Mouse (Mus musculus) layer of hippocampus, adult 2 months (tissue): ENCODE data around the gene Rd3l. TPM values are rescaled to one million over a fixed set of nuclear protein-coding genes. Genes with fewer than 3 reads are reported as not detected.
"Not testable (repeated sequence)": the region's sequence is repeated elsewhere in the genome, so short reads cannot be mapped to it uniquely, and the experiment has no call there.

Experiments used
- DNase-seq, 2 experiments: peaks; one replicate each; pipeline ENCODE4 v3.0.0; 2022; ENCODE audit warnings: low spot score in 2 of 2
- H3K27ac ChIP-seq: fragments of 200-600 bp; 2 replicates; pipeline ENCODE4 v1.8.1; 2022
- H3K4me3 ChIP-seq: fragments of 200-600 bp; 2 replicates; pipeline ENCODE4 v1.8.1; 2022; ENCODE audit warnings: mild to moderate bottlenecking
- CTCF ChIP-seq: fragments of 200-600 bp; conservative IDR thresholded peaks from 2 replicates; pipeline ENCODE4 v1.8.1; 2022; ENCODE audit warnings: antibody characterized with exemption, mild to moderate bottlenecking, moderate library complexity
- total RNA-seq, 2 experiments: library from RNA; stranded (reverse); gene quantifications; 2 replicates each; pipeline ENCODE4 v1.2.3; 2021

Gene Rd3l
- total RNA-seq, 2 experiments from 2014 or later = not detected

DNA sequence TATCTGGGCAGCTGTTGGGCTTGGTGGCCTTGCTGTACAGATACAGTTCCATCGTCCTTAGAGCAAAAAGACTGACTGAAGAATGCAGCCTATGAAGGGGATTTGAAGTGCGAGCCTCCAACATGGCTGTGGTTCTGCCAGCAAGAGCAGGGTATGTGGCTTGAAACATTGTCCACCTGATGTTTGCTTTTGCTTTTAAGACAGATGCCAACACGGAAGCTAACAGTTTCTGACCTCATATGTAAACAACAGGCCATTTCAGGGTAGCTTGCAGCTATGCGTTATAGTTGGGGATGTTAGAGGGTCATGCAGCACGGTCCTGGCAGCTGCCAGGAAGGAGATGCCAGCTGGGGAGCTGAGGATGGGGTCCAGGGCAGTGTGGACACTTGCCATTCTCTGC lies 30.6 kb downstream of the Rd3l start:
- no peak for DNase-seq
- no peak overlapping the region for H3K4me3 ChIP-seq
- TF ChIP-seq CTCF = no peak
- peak overlapping the region; percentile 83 for H3K27ac ChIP-seq

DNA sequence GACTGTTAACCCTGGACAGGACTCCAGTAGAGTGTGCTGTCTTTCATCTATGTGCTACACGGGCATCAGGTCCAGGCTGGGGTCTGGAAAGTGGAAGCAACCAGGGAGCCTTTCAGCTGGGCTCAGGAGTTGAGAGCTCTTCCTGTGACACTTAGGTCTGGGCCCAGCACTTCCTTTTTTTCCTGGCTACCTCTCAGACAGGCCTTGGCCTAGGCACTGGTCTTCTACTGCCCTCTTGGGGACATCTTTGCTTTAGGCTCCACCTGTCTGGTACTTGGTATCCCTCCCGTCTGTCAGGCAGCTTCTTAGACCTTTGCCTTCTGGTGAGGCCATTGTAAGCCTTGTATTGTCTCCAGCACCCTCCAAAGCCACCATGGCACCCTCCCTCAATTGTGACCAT lies 34.4 kb downstream of the Rd3l start:
- TF ChIP-seq CTCF = peak; percentile 80
- no peak overlapping the region for H3K4me3 ChIP-seq
- H3K27ac ChIP-seq = 0 out of 2 replicates have a peak overlapping the region, but pooled peaks have one; percentile 14
- DNase-seq = peak; percentile 42 to 47

DNA sequence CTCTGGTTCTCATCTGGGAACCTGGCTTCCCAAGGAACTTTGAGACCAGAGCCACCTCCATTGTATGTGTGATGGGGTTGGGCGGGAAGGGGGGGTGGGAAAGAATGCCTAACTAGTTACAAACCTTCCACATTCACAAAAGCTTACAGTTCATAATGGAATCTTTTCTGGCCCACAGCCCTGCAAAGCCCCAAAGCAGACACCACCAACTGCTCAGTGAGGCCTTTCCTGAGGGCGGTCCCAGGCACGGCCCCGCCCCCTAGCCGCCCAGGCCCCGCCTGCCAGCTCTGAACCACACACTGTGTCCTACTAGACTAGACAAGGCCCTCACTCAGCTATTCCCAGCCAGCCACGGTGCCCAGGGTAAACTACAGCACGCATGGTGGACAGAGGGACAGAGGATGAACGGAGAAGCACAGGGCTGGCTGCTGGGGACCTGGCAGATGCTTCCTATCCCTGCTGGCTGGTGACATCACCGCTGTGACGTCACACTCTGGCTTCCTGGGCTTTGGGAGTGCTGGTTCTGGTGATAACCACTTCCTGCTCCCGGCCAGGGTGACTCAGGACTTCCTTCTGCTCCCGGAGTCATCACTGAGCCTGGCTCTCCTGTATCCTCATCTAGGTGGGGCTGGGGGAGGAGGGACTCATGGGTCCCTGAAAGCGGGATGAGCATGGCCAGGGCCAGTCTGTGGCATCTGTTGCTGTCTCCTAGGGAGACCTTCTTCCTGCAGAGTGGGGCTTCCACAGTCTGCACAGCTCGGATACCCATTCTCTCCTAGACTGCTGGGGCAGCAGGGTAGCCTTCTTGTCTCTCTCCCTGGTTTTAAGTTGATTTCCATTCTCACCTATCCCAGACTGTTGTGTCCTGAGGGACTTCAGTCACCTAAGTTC lies 35.1 kb downstream of the Rd3l start:
- not testable (repeated sequence) for H3K4me3 ChIP-seq, DNase-seq
- H3K27ac ChIP-seq = peak overlapping the region; percentile 14; the same call in 1 of the 2 replicates

DNA sequence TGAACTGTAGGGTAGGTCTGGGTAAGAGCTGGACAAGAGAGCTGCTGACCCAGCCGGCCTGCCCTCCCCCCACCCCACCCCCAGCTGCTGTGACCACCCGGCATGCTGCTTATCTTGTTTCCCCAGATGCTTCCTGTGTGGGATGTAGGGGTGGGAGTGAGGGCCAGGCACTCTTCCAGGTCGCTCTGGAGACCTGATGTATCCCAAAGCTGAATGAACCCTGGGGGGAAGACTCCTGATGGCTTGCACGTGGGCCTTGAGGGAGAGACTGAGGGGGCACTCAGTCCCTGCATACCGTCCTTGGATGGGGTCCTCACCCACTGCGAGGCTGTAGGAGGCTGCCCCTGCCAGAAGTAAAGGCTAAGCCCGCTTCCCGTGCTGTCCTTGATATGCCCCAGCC lies 36.0 kb downstream of the Rd3l start:
- Histone ChIP-seq H3K27ac (peak overlapping the region; percentile 64), H3K4me3 (no peak overlapping the region)
- TF ChIP-seq CTCF = no peak
- no peak for DNase-seq

DNA sequence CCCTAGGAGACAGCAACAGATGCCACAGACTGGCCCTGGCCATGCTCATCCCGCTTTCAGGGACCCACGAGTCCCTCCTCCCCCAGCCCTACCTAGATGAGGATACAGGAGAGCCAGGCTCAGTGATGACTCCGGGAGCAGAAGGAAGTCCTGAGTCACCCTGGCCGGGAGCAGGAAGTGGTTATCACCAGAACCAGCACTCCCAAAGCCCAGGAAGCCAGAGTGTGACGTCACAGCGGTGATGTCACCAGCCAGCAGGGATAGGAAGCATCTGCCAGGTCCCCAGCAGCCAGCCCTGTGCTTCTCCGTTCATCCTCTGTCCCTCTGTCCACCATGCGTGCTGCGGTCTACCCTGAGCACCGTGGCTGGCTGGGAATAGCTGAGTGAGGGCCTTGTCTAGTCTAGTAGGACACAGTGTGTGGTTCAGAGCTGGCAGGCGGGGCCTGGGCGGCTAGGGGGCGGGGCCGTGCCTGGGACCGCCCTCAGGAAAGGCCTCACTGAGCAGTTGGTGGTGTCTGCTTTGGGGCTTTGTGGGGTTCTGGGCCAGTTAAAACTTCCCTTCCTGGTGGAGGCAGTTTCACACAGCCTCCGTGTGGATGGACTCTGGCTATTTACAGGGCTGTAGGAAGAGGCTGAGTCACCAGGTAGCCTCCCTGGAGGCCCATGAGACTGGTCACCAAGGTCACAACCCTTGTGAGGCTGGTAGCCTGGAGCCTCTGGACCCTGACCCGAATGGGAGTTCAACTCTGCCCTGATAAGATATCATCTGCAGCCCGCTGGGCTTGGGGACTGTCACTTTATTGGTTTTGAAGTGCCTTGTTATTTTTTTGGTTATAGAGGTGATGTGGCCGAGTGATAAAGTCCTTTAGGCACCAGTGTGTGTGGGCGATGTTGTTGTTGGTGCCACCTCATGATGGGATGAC lies 36.8 kb downstream of the Rd3l start:
- not testable (repeated sequence) for DNase-seq, H3K4me3 ChIP-seq
- H3K27ac ChIP-seq = peak overlapping the region; percentile 67

DNA sequence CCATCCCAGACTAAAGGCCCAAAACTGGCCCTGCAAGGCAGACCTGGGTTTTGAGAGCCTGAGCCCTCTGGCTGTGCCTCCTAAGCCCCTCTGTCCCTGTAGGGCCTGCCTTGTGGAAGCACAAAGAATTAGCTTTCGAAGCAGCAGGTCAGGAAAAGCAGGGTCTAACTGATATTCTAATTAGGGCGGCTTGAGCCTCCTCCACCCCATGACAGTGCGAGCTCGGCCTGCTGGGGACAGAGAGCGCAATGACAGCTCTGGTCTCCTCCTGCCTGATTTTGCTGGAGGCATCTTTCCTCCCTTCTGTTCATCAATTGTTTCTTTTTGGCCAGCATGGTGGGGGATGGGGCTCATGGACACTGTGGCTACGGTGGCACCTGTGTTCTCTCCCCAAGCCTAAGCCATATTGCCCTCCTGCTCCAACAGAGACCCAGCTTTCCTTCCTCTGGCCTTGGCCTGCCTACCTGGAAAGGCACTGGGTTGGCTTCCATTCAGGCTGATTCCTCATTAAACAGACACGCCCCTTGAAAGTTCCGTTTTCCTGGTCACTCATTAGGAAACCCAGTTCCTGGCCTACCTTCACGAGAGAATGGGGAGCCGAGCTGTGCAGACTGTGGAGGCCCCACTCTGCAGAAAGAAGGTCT lies 37.6 kb downstream of the Rd3l start:
- Histone ChIP-seq H3K27ac (peak overlapping the region; percentile 67; the same call in 1 of the 2 replicates), H3K4me3 (no peak overlapping the region)
- DNase-seq = no peak
- no peak for TF ChIP-seq CTCF

DNA sequence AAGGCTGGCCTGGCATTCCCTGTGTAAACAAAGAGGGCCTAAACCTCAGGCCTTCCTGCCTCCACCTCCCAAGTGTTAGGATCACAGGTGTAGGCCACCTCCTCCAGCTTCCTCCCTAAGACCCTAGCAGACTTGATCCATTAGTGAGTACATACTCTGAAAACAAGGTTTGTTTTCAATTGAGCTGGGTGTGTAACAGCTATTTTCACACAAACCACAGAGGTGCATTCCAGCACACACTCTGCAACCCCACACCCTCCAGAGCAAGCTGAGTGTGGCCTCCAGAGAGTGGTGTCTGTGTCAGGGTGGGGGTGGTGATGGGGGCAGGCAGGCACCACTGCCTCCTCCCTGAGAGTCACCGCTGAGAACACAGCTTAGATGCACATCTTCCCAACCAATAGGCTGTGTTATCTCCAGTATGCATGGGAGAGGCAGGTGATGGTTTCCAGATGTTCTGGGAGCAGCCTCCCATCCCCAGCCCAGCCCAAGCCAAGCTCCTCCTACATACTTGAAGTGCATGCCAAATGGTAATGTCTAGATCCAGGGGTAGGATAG lies 42.4 kb downstream of the Rd3l start:
- Histone ChIP-seq H3K4me3 (no peak overlapping the region), H3K27ac (no peak overlapping the region)
- DNase-seq = no peak
- TF ChIP-seq CTCF = no peak

DNA sequence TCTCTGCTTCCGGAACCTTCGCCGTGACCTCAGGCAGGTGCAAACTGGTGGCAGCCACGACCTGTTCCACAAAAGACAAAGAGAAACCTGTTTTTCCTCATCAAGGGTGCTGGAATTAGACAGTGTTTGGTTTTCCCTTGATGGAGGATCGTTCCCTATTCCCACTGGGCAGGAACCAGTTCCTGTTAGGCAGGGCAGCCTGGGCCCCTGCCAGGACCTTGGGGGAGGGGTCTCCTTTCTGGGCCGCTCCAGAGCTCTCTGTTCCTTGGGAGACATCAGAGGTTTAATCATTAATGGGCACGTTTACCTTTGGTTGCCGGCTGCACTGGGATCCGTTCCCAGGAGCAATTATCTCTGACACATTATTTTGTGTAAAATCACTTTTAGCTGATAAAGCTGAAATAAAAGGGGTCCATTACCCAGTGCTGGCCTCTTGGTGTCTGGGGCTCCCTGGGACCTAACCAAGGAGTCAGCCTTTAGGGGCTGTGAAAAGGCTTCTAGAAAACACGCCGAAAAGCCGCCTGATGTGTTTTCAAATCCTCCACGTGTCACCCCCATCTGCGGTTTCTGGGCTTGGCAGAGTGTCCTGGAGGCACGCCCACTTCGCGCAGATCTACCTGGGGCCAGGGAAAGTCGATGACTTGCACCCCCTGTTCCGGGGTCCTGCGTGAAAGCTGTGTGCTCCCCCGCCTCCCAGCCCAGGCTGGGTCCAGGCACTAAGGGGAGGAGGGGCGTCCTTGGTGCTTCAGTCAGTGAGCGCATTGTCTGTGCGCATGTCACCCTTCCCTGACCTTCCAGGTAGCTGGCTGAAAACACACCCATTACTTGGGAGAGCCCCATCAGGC lies 44.2 kb downstream of the Rd3l start:
- DNase-seq = no peak

DNA sequence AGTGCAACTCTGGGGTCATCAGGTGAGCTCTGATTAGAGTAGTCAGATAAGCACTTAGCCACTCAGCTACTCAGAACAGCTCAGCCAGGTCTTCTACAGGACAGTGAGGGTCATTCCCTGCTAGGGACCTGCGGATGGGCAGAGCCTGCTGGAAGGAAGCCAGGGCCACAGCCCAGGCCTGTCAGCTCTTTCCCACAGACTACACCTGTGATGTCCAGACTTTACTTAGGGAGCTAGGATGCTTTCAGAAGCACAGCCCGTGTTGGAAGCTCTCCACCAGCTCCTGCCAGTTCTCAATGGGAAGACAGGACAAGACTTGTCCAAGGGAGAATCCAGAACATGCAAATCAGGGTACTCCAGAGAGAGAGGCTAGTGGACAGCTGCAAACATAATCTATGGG lies 47.1 kb downstream of the Rd3l start:
- no peak for DNase-seq
- Histone ChIP-seq H3K27ac (no peak overlapping the region), H3K4me3 (no peak overlapping the region)
- no peak for TF ChIP-seq CTCF

More for the DNA sequence above, 44.2 kb downstream of the Rd3l start:
- TF ChIP-seq CTCF = no peak
- Histone ChIP-seq H3K4me3 (no peak overlapping the region), H3K27ac (no peak overlapping the region)

DNA sequence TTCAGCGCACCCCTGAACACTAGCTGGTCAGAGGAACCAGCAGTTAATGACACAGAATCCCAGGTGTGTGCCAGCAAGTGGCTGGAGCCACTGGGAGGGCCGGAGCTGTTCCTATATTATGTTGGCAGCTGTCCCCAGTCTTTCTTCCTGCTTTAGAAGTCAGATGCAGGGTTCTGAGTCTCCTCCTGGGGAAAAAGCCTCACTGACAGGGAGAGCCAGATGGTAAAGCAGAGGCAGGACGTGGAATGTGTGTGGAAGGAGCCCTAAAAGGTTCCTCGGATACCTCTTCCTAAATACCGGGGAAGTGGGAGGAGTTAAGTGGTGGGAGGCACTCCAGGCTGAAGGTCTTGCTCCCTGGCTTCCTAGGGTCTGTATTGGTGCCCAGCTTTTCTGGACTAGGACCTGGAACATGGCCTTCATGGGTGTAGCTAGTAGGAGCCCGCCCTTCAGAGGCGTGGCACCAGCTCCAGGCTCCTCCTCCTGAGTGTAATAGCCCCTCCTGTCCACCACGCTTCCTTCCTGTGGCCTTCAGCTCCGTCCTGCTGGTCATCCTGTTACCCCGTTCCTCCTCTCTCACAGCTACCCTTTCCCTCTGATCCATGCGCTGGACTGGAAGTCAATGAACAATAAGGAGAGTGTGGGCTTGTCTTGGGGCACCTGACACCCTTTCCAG lies 47.9 kb downstream of the Rd3l start:
- TF ChIP-seq CTCF = no peak
- DNase-seq = no peak
- Histone ChIP-seq H3K4me3 (no peak overlapping the region), H3K27ac (no peak overlapping the region)

DNA sequence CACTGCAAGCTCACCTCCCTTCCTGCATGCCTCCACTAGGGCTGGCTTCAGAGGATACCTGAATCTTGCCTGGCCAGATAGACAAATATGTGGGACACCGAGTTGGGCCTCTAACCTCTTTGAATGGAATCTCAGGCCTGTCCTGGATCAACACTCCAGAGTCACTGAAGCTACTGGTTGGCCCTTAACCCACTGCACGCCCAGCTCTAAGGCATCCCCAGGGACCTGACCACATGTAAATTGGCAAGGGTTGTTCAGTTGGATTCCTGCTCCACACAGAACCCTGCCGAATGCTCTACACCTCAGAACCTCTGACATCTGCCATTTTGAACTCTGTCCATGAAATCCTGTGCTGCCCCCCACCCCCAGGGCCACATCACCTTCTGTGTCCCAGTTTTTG lies 48.6 kb downstream of the Rd3l start:
- TF ChIP-seq CTCF = no peak
- DNase-seq = no peak
- Histone ChIP-seq H3K27ac (no peak overlapping the region), H3K4me3 (no peak overlapping the region)
